Mouse (Mus musculus): Measurements from ENCODE around the gene Mt1.

Gene Mt1

DNA sequence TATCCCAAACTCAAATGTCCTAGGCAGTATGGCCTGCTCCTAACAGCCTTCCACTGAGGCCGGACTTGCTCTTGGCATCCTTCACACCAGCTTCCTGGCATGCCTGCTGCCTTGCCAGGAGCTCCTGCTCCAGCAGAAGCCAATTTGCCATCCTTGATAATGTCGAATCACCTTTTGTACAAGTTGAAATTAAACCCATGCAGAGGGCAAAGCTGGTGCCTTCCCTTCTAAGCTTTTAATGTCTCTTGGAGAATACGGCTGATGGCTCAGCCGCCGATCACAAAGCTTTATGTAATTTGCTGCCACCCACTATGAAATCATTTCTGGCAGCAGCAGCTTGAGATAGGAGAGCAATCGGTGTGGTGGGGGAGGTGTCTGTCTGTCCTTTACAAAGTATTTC, 30.8 kb downstream of the Mt1 start:
- DNase-seq: no peak

- DNase-seq: no peak
These were observed 31.3 kb downstream of the Mt1 start for GRCm38 (mm10) chr8:94210225-94210624.

DNA sequence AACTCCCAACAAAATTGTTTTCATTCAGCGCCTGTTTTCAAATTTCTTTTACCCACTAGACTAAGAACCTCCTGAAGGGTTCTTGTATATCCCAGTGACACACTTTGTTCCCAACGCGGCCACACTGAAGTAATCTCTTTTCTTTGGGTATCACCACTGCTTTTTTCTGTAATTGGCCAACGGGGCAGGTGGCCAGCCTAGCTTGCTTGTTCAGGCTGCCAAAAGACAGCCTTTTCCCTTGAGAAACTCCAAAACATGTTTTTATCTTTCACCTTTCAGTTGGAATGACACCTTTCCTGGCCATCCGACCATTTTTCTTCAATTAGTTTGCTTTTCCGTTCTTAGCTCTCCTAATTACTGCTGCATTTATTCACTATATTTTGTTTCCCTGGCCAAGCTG, 34.9 kb downstream of the Mt1 start:
- DNase-seq: no peak

DNA sequence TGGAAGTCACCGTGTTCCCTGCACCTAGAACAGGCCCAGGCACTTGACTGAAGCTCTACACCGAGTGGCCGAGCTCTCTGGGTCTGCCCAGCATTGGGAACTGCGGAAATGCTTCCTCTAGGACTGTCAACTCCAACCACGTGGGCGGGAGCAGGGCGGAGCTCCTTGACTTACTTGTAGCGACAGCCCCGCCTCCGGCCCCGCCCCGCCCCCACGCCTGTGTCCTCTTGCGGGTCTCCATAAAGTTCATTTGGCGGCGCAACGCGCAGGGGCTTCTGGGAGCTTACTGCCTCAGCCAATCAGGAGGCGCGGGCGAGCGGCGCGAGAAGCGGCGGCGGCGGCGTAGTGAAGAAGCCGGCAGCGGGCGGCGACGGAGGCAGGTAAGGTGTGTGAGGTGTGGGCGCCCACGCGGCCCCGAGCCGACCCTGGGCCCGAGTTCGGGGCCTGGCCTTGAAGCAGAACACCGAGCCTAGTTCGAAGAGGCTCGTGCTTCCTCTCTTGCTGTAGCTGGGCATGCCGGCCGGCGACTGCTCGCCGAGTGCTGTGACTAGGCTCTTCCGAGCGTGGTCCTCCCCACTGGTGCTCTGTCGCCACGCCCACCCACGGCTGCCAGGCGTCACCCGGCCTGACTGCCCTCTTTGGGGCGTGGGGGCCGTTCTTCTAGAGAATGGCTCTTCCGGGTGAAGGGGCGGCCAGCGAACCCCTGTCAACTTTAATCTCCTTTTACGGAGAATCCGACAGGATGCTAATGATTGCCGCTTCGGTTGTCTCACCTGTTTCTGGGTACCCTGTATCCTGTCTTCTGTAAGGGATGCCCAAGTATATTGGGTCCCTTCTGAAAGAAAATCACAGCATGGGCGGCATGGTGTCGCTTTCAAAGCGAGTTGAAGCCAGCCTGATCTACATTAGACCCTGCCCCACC, 35.6 kb downstream of the Mt1 start, which contains the start of gene Nup93:
Nup93 (plus strand) TSS at position 313 of the 922 bp plus-strand sequence.
- DNase-seq: peak; percentile 99

- no peak for DNase-seq
These were observed 48.6 kb downstream of the Mt1 start for GRCm38 (mm10) chr8:94227381-94227939.

Data from kidney, adult 18-20 months (tissue).